Mouse (Mus musculus): ENCODE measurements around the gene Pcbp3. TPM values are rescaled to one million over a fixed set of nuclear protein-coding genes. Genes with fewer than 3 reads are reported as not detected.
"Not testable (repeated sequence)": the region's sequence is repeated elsewhere in the genome, so short reads cannot be mapped to it uniquely, and the experiment has no call there.

Gene Pcbp3
- polyA plus RNA-seq, 1 experiment from 2014 or later: 34.8 TPM

DNA sequence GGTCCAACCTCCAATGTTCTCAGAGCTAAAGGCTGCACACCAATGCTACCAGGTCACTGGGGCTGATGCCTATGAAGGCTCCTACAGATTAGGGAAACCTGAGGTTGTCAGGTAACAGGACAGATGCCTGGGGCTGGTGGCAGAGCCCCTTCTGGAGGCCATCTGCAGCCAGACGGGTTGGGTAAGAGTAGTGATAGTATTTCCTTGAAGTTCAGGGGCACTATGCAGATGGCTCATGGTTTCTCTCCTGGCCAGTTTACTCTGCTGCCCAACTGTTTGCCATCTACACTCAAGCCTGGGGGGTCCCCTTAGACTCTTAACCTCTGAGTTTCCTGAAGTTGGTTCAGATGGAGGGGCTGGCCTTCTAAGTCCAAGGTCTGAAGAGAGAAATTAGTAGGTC lies 195.5 kb downstream of the Pcbp3 start:
- Histone ChIP-seq H3K36me3 (peaks cover 9% of the 10 kb centered on the region; the same call in 1 of the 2 replicates), H3K4me3 (replicated peaks) (no peak overlapping the region), H3K9me3 (no peaks in the 10 kb centered on the region), H3K27me3 (no peaks in the 10 kb centered on the region), H3K27ac (no peak overlapping the region), H3K4me1 (replicated peaks) (no peaks in the 10 kb centered on the region), H3K4me2 (no peak overlapping the region), H3K9ac (replicated peaks) (no peak overlapping the region)
- no peak for ATAC-seq (ENCODE audit: insufficient number of reproducible peaks, insufficient read depth, low FRiP score, low TSS enrichment, low read depth)
- 65% methylated on average over 1 of the region's 1 CpGs for WGBS

GRCm38 (mm10) chr10:76764927-76765326 lies 196.8 kb downstream of the Pcbp3 start:
- H3K27me3 ChIP-seq: no peaks in the 10 kb centered on the region
- H3K4me2 ChIP-seq: no peak overlapping the region
- 88% methylated on average over 4 of the region's 4 CpGs for WGBS
- H3K36me3 ChIP-seq: 0 out of 2 replicates have a peak, but pooled peaks cover 9% of the 10 kb centered on the region
- ATAC-seq (ENCODE audit: insufficient number of reproducible peaks, insufficient read depth, low FRiP score, low TSS enrichment, low read depth): no peak
- no peaks in the 10 kb centered on the region for H3K9me3 ChIP-seq
- H3K4me3 ChIP-seq (replicated peaks): no peak overlapping the region
- no peak overlapping the region for H3K9ac ChIP-seq (replicated peaks)
- H3K4me1 ChIP-seq (replicated peaks): no peaks in the 10 kb centered on the region
- H3K27ac ChIP-seq: no peak overlapping the region

DNA sequence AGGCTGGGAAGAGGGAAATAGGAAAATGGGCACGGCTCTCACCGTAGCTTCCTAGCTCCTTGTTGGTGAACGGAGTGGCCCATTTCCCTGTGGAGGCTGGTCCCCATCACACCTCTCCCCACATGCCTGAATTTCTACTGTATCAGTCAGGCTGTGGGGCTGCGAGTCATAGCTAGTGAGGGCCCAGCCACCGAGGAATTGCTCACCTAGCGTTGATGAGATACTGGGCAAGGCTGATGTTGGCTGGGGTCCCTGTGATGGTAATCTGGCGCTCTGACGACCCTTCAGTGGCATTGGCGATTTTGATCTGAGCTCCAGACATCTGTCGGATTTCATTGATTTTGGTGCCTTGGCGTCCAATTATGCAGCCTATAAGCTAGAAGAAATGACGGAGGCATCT lies 198.7 kb downstream of the Pcbp3 start:
- H3K9me3 ChIP-seq: no peaks in the 10 kb centered on the region
- 0 out of 2 replicates have a peak, but pooled peaks cover 9% of the 10 kb centered on the region for H3K36me3 ChIP-seq
- H3K27me3 ChIP-seq: no peaks in the 10 kb centered on the region
- no peak overlapping the region for H3K4me3 ChIP-seq (replicated peaks)
- no peak overlapping the region for H3K27ac ChIP-seq
- H3K4me2 ChIP-seq: no peak overlapping the region
- no peak overlapping the region for H3K9ac ChIP-seq (replicated peaks)
- no peaks in the 10 kb centered on the region for H3K4me1 ChIP-seq (replicated peaks)
- no peak for ATAC-seq (ENCODE audit: insufficient number of reproducible peaks, insufficient read depth, low FRiP score, low TSS enrichment, low read depth)
- 91% methylated on average over 12 of the region's 12 CpGs for WGBS

DNA sequence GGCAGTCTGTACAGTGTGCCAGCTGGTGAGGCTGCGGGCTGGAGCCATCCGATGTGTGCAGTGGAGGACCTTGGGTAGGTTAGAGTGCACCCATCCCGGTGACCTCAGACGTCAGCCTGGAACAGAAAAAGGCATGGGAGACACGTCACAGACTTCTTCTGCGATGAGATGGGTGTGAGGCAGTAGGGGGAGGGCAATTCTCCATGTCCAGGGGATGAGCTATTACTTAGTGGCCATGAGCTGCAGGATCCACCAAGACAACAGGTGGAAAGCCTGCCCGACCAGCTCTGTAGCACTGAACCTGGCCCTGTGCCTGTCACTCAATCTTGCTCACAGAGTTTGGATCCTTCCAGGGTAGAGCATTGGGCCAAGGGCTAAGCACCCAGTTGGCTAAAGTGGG lies 199.3 kb downstream of the Pcbp3 start:
- WGBS: 85% methylated on average over 7 of the region's 7 CpGs

DNA sequence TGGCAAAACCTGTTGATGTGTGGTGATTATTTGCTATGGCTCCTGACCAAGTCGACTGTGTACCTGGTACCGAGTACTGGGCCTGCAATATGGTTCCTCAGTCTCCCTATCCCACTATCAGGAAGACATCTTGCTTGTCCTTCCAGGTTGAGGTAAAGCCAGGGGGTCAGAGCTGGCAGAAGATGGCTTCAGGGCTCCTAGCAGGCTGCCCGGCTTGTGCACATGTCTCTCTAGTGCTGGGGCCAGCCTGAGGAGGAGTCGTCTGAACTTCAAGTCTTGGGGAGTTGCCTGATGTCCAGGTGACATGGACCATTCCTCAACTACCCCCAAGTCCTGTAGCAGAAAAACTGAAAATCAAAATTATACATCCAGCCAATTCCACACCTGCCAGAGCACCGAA lies 201.8 kb downstream of the Pcbp3 start:
- H3K9ac ChIP-seq (replicated peaks): no peak overlapping the region
- H3K4me1 ChIP-seq (replicated peaks): no peaks in the 10 kb centered on the region
- 88% methylated on average over 5 of the region's 5 CpGs for WGBS
- ATAC-seq (ENCODE audit: insufficient number of reproducible peaks, insufficient read depth, low FRiP score, low TSS enrichment, low read depth): no peak
- H3K36me3 ChIP-seq: 0 out of 2 replicates have a peak, but pooled peaks cover 9% of the 10 kb centered on the region
- H3K27ac ChIP-seq: no peak overlapping the region
- H3K9me3 ChIP-seq: no peaks in the 10 kb centered on the region
- H3K4me3 ChIP-seq (replicated peaks): no peak overlapping the region
- no peaks in the 10 kb centered on the region for H3K27me3 ChIP-seq
- no peak overlapping the region for H3K4me2 ChIP-seq

More for the DNA sequence above, 199.3 kb downstream of the Pcbp3 start:
- Histone ChIP-seq H3K27ac (no peak overlapping the region), H3K9ac (replicated peaks) (no peak overlapping the region), H3K4me2 (no peak overlapping the region), H3K27me3 (no peaks in the 10 kb centered on the region), H3K9me3 (no peaks in the 10 kb centered on the region), H3K4me1 (replicated peaks) (no peaks in the 10 kb centered on the region), H3K4me3 (replicated peaks) (no peak overlapping the region), H3K36me3 (0 out of 2 replicates have a peak, but pooled peaks cover 9% of the 10 kb centered on the region)
- no peak for ATAC-seq (ENCODE audit: insufficient number of reproducible peaks, insufficient read depth, low FRiP score, low TSS enrichment, low read depth)

DNA sequence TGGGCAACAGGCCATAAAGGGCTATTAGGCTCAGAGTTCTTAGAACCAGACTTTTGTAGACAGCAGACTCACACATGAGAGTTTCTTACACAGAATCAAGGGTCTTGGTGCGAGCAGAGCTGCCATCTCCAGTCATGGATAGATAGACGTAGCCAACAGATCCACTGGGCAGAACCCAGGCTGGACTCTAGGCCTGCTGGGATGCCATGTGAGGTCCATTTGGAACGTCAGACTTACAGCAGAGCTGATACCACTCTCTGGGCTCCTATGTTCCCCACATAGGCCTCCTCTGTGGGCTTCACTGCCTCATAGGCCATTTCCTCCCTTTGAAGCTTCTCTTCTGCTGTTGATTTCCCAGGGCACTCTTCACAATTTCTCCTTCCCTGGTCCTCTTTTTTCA lies 208.0 kb downstream of the Pcbp3 start:
- ATAC-seq (ENCODE audit: insufficient number of reproducible peaks, insufficient read depth, low FRiP score, low TSS enrichment, low read depth): no peak

GRCm38 (mm10) chr10:76744267-76744666 lies 217.4 kb downstream of the Pcbp3 start:
- H3K9me3 ChIP-seq; H3K4me1 ChIP-seq (replicated peaks): not testable (repeated sequence)
- WGBS: 51% methylated on average over 11 of the region's 11 CpGs

More for the DNA sequence above, 208.0 kb downstream of the Pcbp3 start:
- Histone ChIP-seq H3K27me3 (no peaks in the 10 kb centered on the region), H3K36me3 (no peaks in the 10 kb centered on the region), H3K4me2 (no peak overlapping the region), H3K4me3 (replicated peaks) (no peak overlapping the region), H3K27ac (no peak overlapping the region), H3K4me1 (replicated peaks) (no peaks in the 10 kb centered on the region), H3K9me3 (peaks cover under 1% of the 10 kb centered on the region; the same call in 1 of the 2 replicates), H3K9ac (replicated peaks) (no peak overlapping the region)
- 84% methylated on average over 3 of the region's 3 CpGs for WGBS

GRCm38 (mm10) chr10:76736764-76737163 lies 224.9 kb downstream of the Pcbp3 start:
- 72% methylated on average over 8 of the region's 8 CpGs for WGBS
- Histone ChIP-seq H3K9me3 (0 out of 2 replicates have a peak, but pooled peaks cover 2% of the 10 kb centered on the region), H3K4me2 (no peak overlapping the region), H3K27ac (no peak overlapping the region), H3K9ac (replicated peaks) (no peak overlapping the region), H3K36me3 (no peaks in the 10 kb centered on the region), H3K27me3 (no peaks in the 10 kb centered on the region), H3K4me3 (replicated peaks) (no peak overlapping the region), H3K4me1 (replicated peaks) (peaks cover 33% of the 10 kb centered on the region)
- ATAC-seq (ENCODE audit: insufficient number of reproducible peaks, insufficient read depth, low FRiP score, low TSS enrichment, low read depth): no peak

More at GRCm38 (mm10) chr10:76744267-76744666, 217.4 kb downstream of the Pcbp3 start:
- not testable (repeated sequence) for H3K27ac ChIP-seq; ATAC-seq (ENCODE audit: insufficient number of reproducible peaks, insufficient read depth, low FRiP score, low TSS enrichment, low read depth); H3K27me3 ChIP-seq; H3K4me3 ChIP-seq (replicated peaks); H3K9ac ChIP-seq (replicated peaks); H3K4me2 ChIP-seq; H3K36me3 ChIP-seq

- Histone ChIP-seq H3K4me3 (replicated peaks) (no peak overlapping the region), H3K4me2 (no peak overlapping the region), H3K36me3 (no peaks in the 10 kb centered on the region), H3K27me3 (no peaks in the 10 kb centered on the region), H3K4me1 (replicated peaks) (peaks cover 47% of the 10 kb centered on the region), H3K9me3 (no peaks in the 10 kb centered on the region), H3K27ac (no peak overlapping the region), H3K9ac (replicated peaks) (no peak overlapping the region)
- no peak for ATAC-seq (ENCODE audit: insufficient number of reproducible peaks, insufficient read depth, low FRiP score, low TSS enrichment, low read depth)
- WGBS: under 1% methylated on average over 4 of the region's 4 CpGs
These were observed 226.7 kb downstream of the Pcbp3 start for GRCm38 (mm10) chr10:76734979-76735378.

DNA sequence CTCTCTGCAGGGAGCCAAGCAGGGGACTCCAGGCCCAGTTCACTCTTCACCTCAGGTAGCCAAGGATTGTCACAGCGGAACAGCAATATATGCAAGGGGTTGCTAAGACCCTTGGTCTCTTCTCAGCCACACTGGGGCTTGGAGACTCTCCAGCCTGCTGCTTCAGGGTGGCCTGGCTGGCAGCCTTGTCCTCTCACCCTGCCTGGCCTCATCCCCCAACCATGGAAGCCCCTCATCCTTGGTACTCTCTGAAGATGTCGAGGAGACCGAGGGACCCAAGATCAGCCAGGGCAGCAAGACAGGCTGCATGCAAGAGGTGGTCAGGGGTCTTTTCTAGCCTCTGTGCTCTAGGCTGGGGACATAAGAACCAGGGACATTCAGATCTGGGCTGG lies 228.0 kb downstream of the Pcbp3 start:
- Histone ChIP-seq H3K36me3 (no peaks in the 10 kb centered on the region), H3K4me3 (replicated peaks) (peak overlapping the region; percentile 25), H3K9ac (replicated peaks) (peak overlapping the region; percentile 51), H3K4me2 (peak overlapping the region; percentile 53), H3K4me1 (replicated peaks) (peaks cover 52% of the 10 kb centered on the region), H3K27me3 (no peaks in the 10 kb centered on the region), H3K27ac (peak overlapping the region; percentile 96), H3K9me3 (no peaks in the 10 kb centered on the region)
- no peak for ATAC-seq (ENCODE audit: insufficient number of reproducible peaks, insufficient read depth, low FRiP score, low TSS enrichment, low read depth)
- 38% methylated on average over 3 of the region's 3 CpGs for WGBS

- peak; percentile 89 for ATAC-seq (ENCODE audit: insufficient number of reproducible peaks, insufficient read depth, low FRiP score, low TSS enrichment, low read depth)
- Histone ChIP-seq H3K9ac (replicated peaks) (peak overlapping the region; percentile 51), H3K36me3 (no peaks in the 10 kb centered on the region), H3K4me3 (replicated peaks) (peak overlapping the region; percentile 25), H3K27me3 (no peaks in the 10 kb centered on the region), H3K4me1 (replicated peaks) (peaks cover 58% of the 10 kb centered on the region), H3K4me2 (peak overlapping the region; percentile 53), H3K27ac (peak overlapping the region; percentile 96), H3K9me3 (no peaks in the 10 kb centered on the region)
- 5% methylated on average over 17 of the region's 17 CpGs for WGBS
These were observed 228.6 kb downstream of the Pcbp3 start for GRCm38 (mm10) chr10:76732881-76733676.

Measured in limb, embryonic 12.5 days (tissue).